Mouse (Mus musculus) ES-E14 (cell line): ENCODE data around the gene Ccnj. TPM values are rescaled to one million over a fixed set of nuclear protein-coding genes. Genes with fewer than 3 reads are reported as not detected.

ENCODE experiments used
- DNase-seq: peaks from one replicate; pipeline ENCODE4 v3.0.0-alpha.2; 2013; ENCODE audit warnings: low read depth, low spot score
- H3K27ac ChIP-seq: 2 replicates; pipeline ENCODE4 v1.5.1; 2012; ENCODE audit warnings: low read depth, mild to moderate bottlenecking, low read length, moderate library complexity, mixed read lengths; ENCODE audit not compliant: poor library complexity, insufficient read depth, severe bottlenecking
- H3K36me3 ChIP-seq: 2 replicates; pipeline ENCODE4 v1.6.1; 2012; ENCODE audit warnings: mild to moderate bottlenecking, low read length, moderate library complexity, mixed read lengths; ENCODE audit not compliant: control insufficient read depth, poor library complexity, insufficient read depth, severe bottlenecking
- H3K4me1 ChIP-seq, 2 experiments: fragments of 150-350 bp in 1 of 2; sonication (generic) in 1 of 2; 2 replicates each; pipeline ENCODE4 v1.6.1; 2012; ENCODE audit warnings: low read length in 2 of 2, mild to moderate bottlenecking in 1 of 2, mixed read lengths in 1 of 2; ENCODE audit not compliant: control insufficient read depth in 2 of 2, insufficient read depth in 2 of 2, poor library complexity in 1 of 2
- H3K4me3 ChIP-seq, 2 experiments: fragments of 150-350 bp in 1 of 2; sonication (generic) in 1 of 2; 2 replicates each; pipeline ENCODE4 v1.5.1; 2012; ENCODE audit warnings: low read length in 2 of 2, low read depth in 1 of 2, mild to moderate bottlenecking in 1 of 2, mixed read lengths in 1 of 2; ENCODE audit not compliant: insufficient read depth in 1 of 2, poor library complexity in 1 of 2, severe bottlenecking in 1 of 2
- H3K9ac ChIP-seq: 2 replicates; pipeline ENCODE4 v1.6.1; 2012; ENCODE audit warnings: low read depth, mild to moderate bottlenecking, low read length, mixed read lengths; ENCODE audit not compliant: poor library complexity, insufficient read depth, severe bottlenecking
- H3K9me3 ChIP-seq: fragments of 150-350 bp; sonication (generic); 2 replicates; pipeline ENCODE4 v1.6.1; 2012; ENCODE audit warnings: low read depth, mild to moderate bottlenecking, low read length; ENCODE audit not compliant: control insufficient read depth, insufficient read depth
- CHD2 ChIP-seq: IDR thresholded peaks from 2 replicates; pipeline ENCODE4 v1.6.1; 2014; ENCODE audit warnings: mild to moderate bottlenecking, low read depth, low read length, inconsistent platforms
- HCFC1 ChIP-seq: IDR thresholded peaks from 2 replicates; pipeline ENCODE4 v1.6.1; 2012; ENCODE audit warnings: low read length, inconsistent platforms, borderline replicate concordance; ENCODE audit not compliant: insufficient read depth
- MAFK ChIP-seq: IDR thresholded peaks from 2 replicates; pipeline ENCODE4 v1.6.1; 2014; ENCODE audit warnings: mild to moderate bottlenecking, low read depth, low read length, inconsistent platforms; ENCODE audit not compliant: insufficient read depth
- ZC3H11A ChIP-seq: IDR thresholded peaks from 2 replicates; pipeline ENCODE4 v1.6.1; 2012; ENCODE audit warnings: low read depth, mild to moderate bottlenecking, inconsistent platforms, low read length, borderline replicate concordance
- ZNF384 ChIP-seq: IDR thresholded peaks from 2 replicates; pipeline ENCODE4 v1.6.1; 2012; ENCODE audit warnings: low read depth, low read length, inconsistent platforms
- in situ Hi-C, 2 experiments: fragments of 600-800 bp; cut with MboI; formaldehyde crosslinking; loops; one replicate each; pipeline ENCODE4 v1.15.1; 2025; ENCODE audit warnings: low sequenced_read_pairs in 2 of 2, inconsistent platforms in 1 of 2; ENCODE audit not compliant: unreplicated experiment in 2 of 2
- total RNA-seq: library from RNA; depleted of rRNA; stranded (reverse); fragments of 300-350 nt; gene quantifications from 2 replicates; pipeline ENCODE4 v1.2.3, GENCODE M21; 2012; rRNA removed

Ccnj gene
- total RNA-seq, result 5.9 and 6.7 TPM in 2 replicates

DNA sequence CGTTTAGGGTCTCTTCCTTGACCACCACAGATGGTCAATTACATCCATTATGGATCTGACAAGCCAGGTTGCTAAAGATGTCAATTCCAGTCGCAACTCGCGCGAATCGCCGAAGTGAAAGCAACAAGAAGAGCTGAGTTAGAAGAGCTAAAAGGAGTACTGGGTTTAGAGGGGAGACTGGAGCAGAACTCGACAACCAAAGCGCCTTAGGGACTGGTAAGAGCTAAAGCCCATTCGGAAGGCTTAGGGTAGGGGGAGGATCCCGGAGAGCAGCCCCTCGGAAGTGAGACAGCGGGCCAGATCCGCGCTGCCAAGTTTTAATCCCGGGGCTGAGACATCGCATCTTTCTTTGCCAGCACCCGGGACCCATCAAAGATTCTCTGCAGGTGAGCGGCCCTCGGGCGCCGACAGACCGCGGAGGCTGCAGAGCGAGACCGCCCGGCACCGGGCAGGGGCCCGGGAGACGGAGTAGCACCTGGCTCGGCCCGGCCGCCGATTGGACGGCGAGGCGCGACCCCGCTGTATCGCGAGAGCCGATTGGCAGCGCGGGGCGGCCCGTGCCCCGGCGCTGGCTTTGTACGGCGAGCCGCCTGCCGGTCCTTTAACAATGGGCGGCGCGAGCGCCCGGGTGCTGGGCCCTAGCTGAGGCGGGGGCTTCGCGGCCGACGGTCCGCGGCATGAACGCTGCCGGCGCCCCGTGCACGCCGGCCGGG lies at the start of gene Ccnj:
Gene Ccnj, plus strand, starts transcription at position 577 of the 713 bp plus-strand sequence.
- H3K9me3 ChIP-seq, result no peaks in the 10 kb centered on the region
- peak within 1 kb of the TSS; percentile 82 for H3K9ac ChIP-seq
- peak; percentile 59 for DNase-seq
- no peaks in the 10 kb centered on the region; a peak in 1 of 4 replicates for H3K4me1 ChIP-seq
- in situ Hi-C loops, result no loop called here
- no peaks in the 10 kb centered on the region for H3K36me3 ChIP-seq
- no peak within 1 kb of the TSS for H3K27ac ChIP-seq
- peak; percentile 94 for TF ChIP-seq CHD2
- no peak for TF ChIP-seq ZNF384
- peak within 1 kb of the TSS; percentile 82 to 86 for H3K4me3 ChIP-seq

DNA sequence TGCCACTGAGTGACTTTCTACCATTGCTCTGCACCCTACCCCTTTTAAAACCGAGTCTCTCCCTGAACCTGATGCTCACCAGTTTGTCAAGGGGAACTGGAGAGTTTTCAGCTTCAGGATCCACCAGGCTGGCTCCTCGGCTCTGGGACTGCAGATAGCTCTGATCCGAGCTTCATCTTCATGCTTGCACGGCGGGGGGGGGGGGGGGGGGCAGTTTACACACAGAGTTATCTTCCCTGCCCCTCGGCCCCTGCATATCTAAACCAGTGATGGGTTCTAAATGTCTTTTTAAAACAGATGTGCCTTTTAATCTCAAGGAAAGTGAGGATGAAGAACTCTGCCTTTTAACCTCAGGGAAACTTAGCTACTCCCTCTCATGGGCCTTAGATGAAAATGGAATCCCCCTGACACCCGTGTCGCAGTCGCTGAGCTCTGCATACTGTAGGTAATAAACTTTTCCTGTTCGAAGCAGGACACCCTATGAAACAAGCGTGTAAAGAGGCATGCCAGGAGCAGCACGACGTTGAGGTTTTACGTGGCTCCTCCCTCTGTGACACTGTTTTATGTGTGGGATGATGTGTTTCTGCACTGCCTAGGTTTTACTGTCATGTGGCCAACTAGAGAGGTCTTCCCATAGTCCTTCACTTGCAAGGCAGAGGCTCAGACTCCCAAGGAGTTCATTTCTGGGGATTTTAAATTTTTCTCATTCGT lies 42.9 kb upstream of the Ccnj start:
- in situ Hi-C loops, result no loop called here
- Histone ChIP-seq H3K27ac (no peak overlapping the region), H3K36me3 (no peaks in the 10 kb centered on the region), H3K9me3 (no peaks in the 10 kb centered on the region), H3K4me3 (no peak overlapping the region), H3K9ac (no peak overlapping the region), H3K4me1 (no peaks in the 10 kb centered on the region)
- TF ChIP-seq CHD2, result no peak
- no peak for TF ChIP-seq ZNF384
- no peak for TF ChIP-seq HCFC1
- TF ChIP-seq MAFK, result no peak
- no peak for TF ChIP-seq ZC3H11A
- no peak for DNase-seq

DNA sequence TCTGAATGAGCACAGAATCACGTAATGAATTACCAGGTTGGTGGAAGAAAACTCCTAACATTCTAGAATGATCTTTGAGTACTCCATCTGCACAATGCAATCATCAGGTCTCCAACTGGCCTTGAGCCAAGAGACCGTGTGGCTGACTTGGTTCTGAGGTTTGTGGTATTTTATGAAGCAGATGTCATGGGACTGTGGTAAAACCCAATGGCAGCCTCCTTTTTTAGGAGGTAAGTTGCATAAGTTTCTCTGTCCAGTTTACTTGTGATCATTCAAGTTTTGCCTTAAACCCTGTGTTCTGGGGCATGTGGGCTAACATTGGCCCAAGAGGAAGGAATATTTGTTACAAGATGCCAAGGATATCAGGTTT lies 42.4 kb upstream of the Ccnj start:
- no peak overlapping the region for H3K4me3 ChIP-seq
- H3K36me3 ChIP-seq, result no peaks in the 10 kb centered on the region
- no peak overlapping the region for H3K9ac ChIP-seq
- TF ChIP-seq ZNF384 (no peak), CHD2 (no peak), ZC3H11A (no peak), MAFK (no peak)
- H3K4me1 ChIP-seq, result no peaks in the 10 kb centered on the region
- no peak overlapping the region for H3K27ac ChIP-seq
- in situ Hi-C loops, result no loop called here
- no peak for DNase-seq
- H3K9me3 ChIP-seq, result no peaks in the 10 kb centered on the region

DNA sequence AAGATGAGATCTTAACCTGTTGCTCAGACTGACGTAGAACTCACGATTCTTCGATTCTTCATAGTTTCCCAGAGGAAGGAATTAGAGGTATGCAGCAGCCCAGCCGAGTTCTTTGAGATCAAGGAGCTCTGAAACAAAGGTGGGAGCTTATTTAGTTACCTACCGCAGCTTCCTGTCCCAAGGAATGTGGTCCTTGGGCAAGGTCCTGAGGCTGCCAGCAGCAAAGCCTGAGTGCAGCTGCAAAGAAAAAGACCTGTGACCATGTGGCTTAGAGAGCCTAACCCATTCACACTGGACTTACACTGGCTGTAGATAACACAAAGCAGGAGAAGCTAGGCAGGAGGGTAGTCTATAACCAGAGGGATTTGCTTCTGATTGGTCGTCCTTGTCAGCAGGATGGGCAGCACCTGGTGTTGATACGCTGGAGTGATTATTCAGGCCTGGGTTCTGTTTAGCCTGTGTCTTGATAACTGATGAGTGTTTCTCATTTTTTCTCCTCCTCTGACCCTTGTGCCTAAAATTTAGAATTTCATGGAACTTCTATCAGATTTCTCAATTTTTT lies 25.8 kb upstream of the Ccnj start:
- H3K36me3 ChIP-seq, result no peaks in the 10 kb centered on the region
- no peaks in the 10 kb centered on the region for H3K4me1 ChIP-seq
- no peaks in the 10 kb centered on the region for H3K9me3 ChIP-seq
- no peak overlapping the region for H3K9ac ChIP-seq
- no peak overlapping the region for H3K4me3 ChIP-seq
- in situ Hi-C loops, result no loop called here
- peak; percentile 9 for DNase-seq
- TF ChIP-seq MAFK (no peak), CHD2 (no peak), HCFC1 (no peak), ZC3H11A (no peak), ZNF384 (no peak)
- H3K27ac ChIP-seq, result no peak overlapping the region
